Mouse (Mus musculus): Measurements from ENCODE around the gene Bhmt2. TPM values are rescaled to one million over a fixed set of nuclear protein-coding genes. Genes with fewer than 3 reads are reported as not detected.
A peak's percentile ranks its signal among the peaks of the same experiment; 100 is the strongest.

The Bhmt2 gene
- not detected in 2 replicates for total RNA-seq (2017)

- ATAC-seq (replicated peaks; ENCODE audit: low read depth, poor library complexity, severe bottlenecking), result no peak
These were observed at the start of gene Bhmt2, which contains the start of gene Dmgdh for GRCm38 (mm10) chr13:93674131-93674561. Bhmt2 (minus strand) TSS chr13:93674302. Dmgdh (plus strand) TSS chr13:93674433.

- ATAC-seq (replicated peaks; ENCODE audit: low read depth, poor library complexity, severe bottlenecking), result no peak
These were observed 49.4 kb upstream of the Bhmt2 start for GRCm38 (mm10) chr13:93723455-93723854.

- ATAC-seq (replicated peaks; ENCODE audit: low read depth, poor library complexity, severe bottlenecking), result no peak
These were observed 47.8 kb upstream of the Bhmt2 start for GRCm38 (mm10) chr13:93721916-93722315.

- peak; percentile 79 for ATAC-seq (replicated peaks; ENCODE audit: low read depth, poor library complexity, severe bottlenecking)
These were observed 44.8 kb upstream of the Bhmt2 start for GRCm38 (mm10) chr13:93718948-93719347.

GRCm38 (mm10) chr13:93717113-93717512, 43.0 kb upstream of the Bhmt2 start:
- ATAC-seq (replicated peaks; ENCODE audit: low read depth, poor library complexity, severe bottlenecking), result no peak

- no peak for ATAC-seq (replicated peaks; ENCODE audit: low read depth, poor library complexity, severe bottlenecking)
These were observed 39.7 kb upstream of the Bhmt2 start for GRCm38 (mm10) chr13:93713826-93714225.

GRCm38 (mm10) chr13:93712362-93712761, 38.3 kb upstream of the Bhmt2 start:
- no peak for ATAC-seq (replicated peaks; ENCODE audit: low read depth, poor library complexity, severe bottlenecking)

- ATAC-seq (replicated peaks; ENCODE audit: low read depth, poor library complexity, severe bottlenecking), result no peak
These were observed 37.1 kb upstream of the Bhmt2 start for GRCm38 (mm10) chr13:93711226-93711625.

- no peak for ATAC-seq (replicated peaks; ENCODE audit: low read depth, poor library complexity, severe bottlenecking)
These were observed 36.2 kb upstream of the Bhmt2 start for GRCm38 (mm10) chr13:93710325-93710724.

- no peak for ATAC-seq (replicated peaks; ENCODE audit: low read depth, poor library complexity, severe bottlenecking)
These were observed 33.2 kb upstream of the Bhmt2 start for GRCm38 (mm10) chr13:93707271-93707670.

- ATAC-seq (replicated peaks; ENCODE audit: low read depth, poor library complexity, severe bottlenecking), result no peak
These were observed 31.6 kb upstream of the Bhmt2 start for GRCm38 (mm10) chr13:93705697-93706096.

- no peak for ATAC-seq (replicated peaks; ENCODE audit: low read depth, poor library complexity, severe bottlenecking)
These were observed 24.8 kb upstream of the Bhmt2 start for GRCm38 (mm10) chr13:93698866-93699265.

- no peak for ATAC-seq (replicated peaks; ENCODE audit: low read depth, poor library complexity, severe bottlenecking)
These were observed 16.7 kb upstream of the Bhmt2 start for GRCm38 (mm10) chr13:93690821-93691220.

GRCm38 (mm10) chr13:93689566-93689965, 15.5 kb upstream of the Bhmt2 start:
- ATAC-seq (replicated peaks; ENCODE audit: low read depth, poor library complexity, severe bottlenecking), result no peak

- ATAC-seq (replicated peaks; ENCODE audit: low read depth, poor library complexity, severe bottlenecking), result no peak
These were observed 13.2 kb upstream of the Bhmt2 start for GRCm38 (mm10) chr13:93687321-93687720.

GRCm38 (mm10) chr13:93685226-93685625, 11.1 kb upstream of the Bhmt2 start:
- ATAC-seq (replicated peaks; ENCODE audit: low read depth, poor library complexity, severe bottlenecking), result no peak

- ATAC-seq (replicated peaks; ENCODE audit: low read depth, poor library complexity, severe bottlenecking), result peak; percentile 84
These were observed 9.2 kb upstream of the Bhmt2 start for GRCm38 (mm10) chr13:93683336-93683735.

- ATAC-seq (replicated peaks; ENCODE audit: low read depth, poor library complexity, severe bottlenecking), result no peak
These were observed 2.8 kb upstream of the Bhmt2 start for GRCm38 (mm10) chr13:93676864-93677263.

GRCm38 (mm10) chr13:93673296-93673695, 806 bp downstream of the Bhmt2 start:
- ATAC-seq (replicated peaks; ENCODE audit: low read depth, poor library complexity, severe bottlenecking), result no peak

GRCm38 (mm10) chr13:93672371-93672770, 1.7 kb downstream of the Bhmt2 start:
- no peak for ATAC-seq (replicated peaks; ENCODE audit: low read depth, poor library complexity, severe bottlenecking)

- ATAC-seq (replicated peaks; ENCODE audit: low read depth, poor library complexity, severe bottlenecking), result no peak
These were observed 6.5 kb downstream of the Bhmt2 start for GRCm38 (mm10) chr13:93667586-93667985.

GRCm38 (mm10) chr13:93657941-93658340, 16.2 kb downstream of the Bhmt2 start:
- ATAC-seq (replicated peaks; ENCODE audit: low read depth, poor library complexity, severe bottlenecking), result no peak

- ATAC-seq (replicated peaks; ENCODE audit: low read depth, poor library complexity, severe bottlenecking), result no peak
These were observed 20.7 kb downstream of the Bhmt2 start for GRCm38 (mm10) chr13:93653382-93653781.
